Mouse (Mus musculus): Measurements from ENCODE around the gene Asap3. TPM values are rescaled to one million over a fixed set of nuclear protein-coding genes. Genes with fewer than 3 reads are reported as not detected.

The Asap3 gene
- total RNA-seq, 1 experiment = 4.7 TPM

DNA sequence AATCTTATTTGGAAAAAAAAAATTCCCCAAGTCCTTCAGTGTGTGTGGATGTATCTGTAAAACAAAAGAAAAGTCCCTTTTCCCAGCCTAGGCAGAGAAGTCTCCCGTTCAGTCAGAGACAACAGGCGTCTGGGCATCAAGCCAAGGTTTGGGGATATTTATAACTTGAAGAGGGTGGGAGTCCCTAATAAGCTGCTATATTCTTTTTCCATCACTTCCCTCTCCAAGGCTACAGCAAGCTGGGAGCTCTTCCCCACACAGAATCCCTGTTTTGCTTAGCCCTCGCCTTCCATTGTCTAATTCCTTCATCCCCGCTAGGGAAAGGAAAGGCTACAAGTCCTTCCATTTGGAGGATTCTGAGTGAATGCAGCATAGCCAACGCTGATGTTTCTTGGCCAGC is 78.3 kb downstream of the Asap3 start, which contains the start of gene Zfp46:
Zfp46 (plus strand) TSS at position 229 of the 400 bp plus-strand sequence.
- H3K4me1 ChIP-seq (ENCODE audit: control insufficient read depth in 2 of 2, insufficient read depth in 2 of 2, low read length in 2 of 2, poor library complexity in 1 of 2) = peaks cover 0 to 6% of the 10 kb centered on the region in 2 experiments; a peak in 2 of 4 replicates

DNA sequence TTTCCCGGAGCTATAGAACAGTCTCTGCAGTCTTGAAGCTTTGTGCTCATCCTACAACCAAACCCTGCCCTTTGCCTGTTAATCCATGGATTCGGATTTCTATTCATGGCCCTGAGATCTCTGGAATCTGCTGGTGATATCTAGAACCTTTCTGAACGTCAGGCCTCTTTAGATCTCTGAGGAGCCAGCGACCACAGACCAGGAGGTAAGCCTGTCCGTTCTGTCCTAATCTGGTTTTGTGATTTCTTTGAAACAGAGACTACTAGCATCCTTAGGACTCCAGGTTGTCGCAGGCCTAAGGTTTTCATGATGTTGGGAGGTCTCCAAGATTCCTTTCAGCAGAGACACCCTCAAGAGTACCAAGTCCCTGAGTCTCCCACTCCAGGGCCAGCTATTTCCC is 78.7 kb downstream of the Asap3 start:
- peak overlapping the region; percentile 19; the same call in 1 of the 2 replicates for H3K9ac ChIP-seq (ENCODE audit: insufficient read depth, low read depth, low read length, poor library complexity, severe bottlenecking)
- no peaks in the 10 kb centered on the region for H3K36me3 ChIP-seq (ENCODE audit: control insufficient read depth, insufficient read depth, low read length, poor library complexity, severe bottlenecking)
- DNase-seq (ENCODE audit: low read depth, low spot score) = no peak
- in situ Hi-C loops (cut with MboI; ENCODE audit: low sequenced_read_pairs in 2 of 2, unreplicated experiment in 2 of 2) = no loop called here
- no peak overlapping the region for H3K27ac ChIP-seq (ENCODE audit: insufficient read depth, low read depth, low read length, poor library complexity, severe bottlenecking)
- peaks cover 0 to 6% of the 10 kb centered on the region in 2 experiments; a peak in 2 of 4 replicates for H3K4me1 ChIP-seq (ENCODE audit: control insufficient read depth in 2 of 2, insufficient read depth in 2 of 2, low read length in 2 of 2, poor library complexity in 1 of 2)
- H3K9me3 ChIP-seq (ENCODE audit: control insufficient read depth, insufficient read depth, low read depth, low read length) = no peaks in the 10 kb centered on the region
- peak overlapping the region; percentile 32 to 95; a peak in 3 of 4 replicates for H3K4me3 ChIP-seq (ENCODE audit: insufficient read depth in 1 of 2, low read depth in 1 of 2, low read length in 2 of 2, poor library complexity in 1 of 2, severe bottlenecking in 1 of 2)
- TF ChIP-seq ZNF384 (IDR thresholded peaks at IDR 0.05; ENCODE audit: low read depth, low read length) = no peak
- TF ChIP-seq CHD2 (IDR thresholded peaks at IDR 0.05; ENCODE audit: low read depth, low read length) = no peak

More for the DNA sequence above, 78.3 kb downstream of the Asap3 start, which contains the start of gene Zfp46:
- Histone ChIP-seq H3K9me3 (ENCODE audit: control insufficient read depth, insufficient read depth, low read depth, low read length) (no peaks in the 10 kb centered on the region), H3K27ac (ENCODE audit: insufficient read depth, low read depth, low read length, poor library complexity, severe bottlenecking) (peak within 1 kb of the TSS; percentile 23; the same call in 1 of the 2 replicates), H3K9ac (ENCODE audit: insufficient read depth, low read depth, low read length, poor library complexity, severe bottlenecking) (peak within 1 kb of the TSS; percentile 77; the same call in 1 of the 2 replicates), H3K4me3 (ENCODE audit: insufficient read depth in 1 of 2, low read depth in 1 of 2, low read length in 2 of 2, poor library complexity in 1 of 2, severe bottlenecking in 1 of 2) (peak within 1 kb of the TSS; percentile 74 to 95), H3K36me3 (ENCODE audit: control insufficient read depth, insufficient read depth, low read length, poor library complexity, severe bottlenecking) (no peaks in the 10 kb centered on the region)
- DNase-seq (ENCODE audit: low read depth, low spot score) = no peak
- TF ChIP-seq CHD2 (IDR thresholded peaks at IDR 0.05; ENCODE audit: low read depth, low read length) (no peak), MAFK (IDR thresholded peaks at IDR 0.05; ENCODE audit: insufficient read depth, low read depth, low read length) (no peak), ZC3H11A (IDR thresholded peaks at IDR 0.05; ENCODE audit: borderline replicate concordance, low read depth, low read length) (no peak), ZNF384 (IDR thresholded peaks at IDR 0.05; ENCODE audit: low read depth, low read length) (no peak), HCFC1 (IDR thresholded peaks at IDR 0.05; ENCODE audit: borderline replicate concordance, insufficient read depth, low read length) (no peak)
- in situ Hi-C loops (cut with MboI; ENCODE audit: low sequenced_read_pairs in 2 of 2, unreplicated experiment in 2 of 2) = no loop called here

DNA sequence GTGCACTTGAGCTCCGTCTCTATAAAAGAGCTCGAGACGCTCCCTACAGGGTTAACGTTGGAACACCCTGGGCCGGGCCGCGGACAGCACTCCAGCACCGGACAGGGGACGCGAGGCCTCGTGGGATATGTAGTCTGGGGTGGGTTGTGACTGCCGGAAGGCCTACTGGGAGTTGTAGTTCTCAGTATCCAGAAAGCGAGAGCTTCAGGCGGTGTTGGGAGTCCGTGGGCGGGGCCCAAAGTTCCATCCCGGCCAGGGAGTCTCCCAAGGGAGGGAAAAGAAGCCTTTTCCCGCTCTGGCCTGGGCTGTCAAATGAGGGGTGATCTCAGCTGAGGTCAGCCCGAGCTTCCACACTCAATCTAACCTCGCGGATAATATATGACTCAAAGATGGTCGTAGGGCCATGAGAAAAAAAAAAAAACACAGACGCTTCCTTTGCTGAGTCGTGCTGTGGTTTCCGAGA is 79.2 kb downstream of the Asap3 start:
- in situ Hi-C loops (cut with MboI; ENCODE audit: low sequenced_read_pairs in 2 of 2, unreplicated experiment in 2 of 2) = no loop called here
- DNase-seq (ENCODE audit: low read depth, low spot score) = peak; percentile 85
- Histone ChIP-seq H3K9ac (ENCODE audit: insufficient read depth, low read depth, low read length, poor library complexity, severe bottlenecking) (peak overlapping the region; percentile 77; the same call in 1 of the 2 replicates), H3K9me3 (ENCODE audit: control insufficient read depth, insufficient read depth, low read depth, low read length) (no peaks in the 10 kb centered on the region), H3K36me3 (ENCODE audit: control insufficient read depth, insufficient read depth, low read length, poor library complexity, severe bottlenecking) (no peaks in the 10 kb centered on the region), H3K4me1 (ENCODE audit: control insufficient read depth in 2 of 2, insufficient read depth in 2 of 2, low read length in 2 of 2, poor library complexity in 1 of 2) (peaks cover 0 to 6% of the 10 kb centered on the region in 2 experiments; a peak in 2 of 4 replicates), H3K27ac (ENCODE audit: insufficient read depth, low read depth, low read length, poor library complexity, severe bottlenecking) (peak overlapping the region; percentile 23; the same call in 1 of the 2 replicates), H3K4me3 (ENCODE audit: insufficient read depth in 1 of 2, low read depth in 1 of 2, low read length in 2 of 2, poor library complexity in 1 of 2, severe bottlenecking in 1 of 2) (peak overlapping the region; percentile 74 to 95)
- 0 out of 2 replicates have a peak, but pooled peaks have one; percentile 15 for TF ChIP-seq CHD2 (IDR thresholded peaks at IDR 0.05; ENCODE audit: low read depth, low read length)
- peak; percentile 97 for TF ChIP-seq HCFC1 (IDR thresholded peaks at IDR 0.05; ENCODE audit: borderline replicate concordance, insufficient read depth, low read length)
- TF ChIP-seq ZC3H11A (IDR thresholded peaks at IDR 0.05; ENCODE audit: borderline replicate concordance, low read depth, low read length) = no peak
- no peak for TF ChIP-seq ZNF384 (IDR thresholded peaks at IDR 0.05; ENCODE audit: low read depth, low read length)
- TF ChIP-seq MAFK (IDR thresholded peaks at IDR 0.05; ENCODE audit: insufficient read depth, low read depth, low read length) = no peak

DNA sequence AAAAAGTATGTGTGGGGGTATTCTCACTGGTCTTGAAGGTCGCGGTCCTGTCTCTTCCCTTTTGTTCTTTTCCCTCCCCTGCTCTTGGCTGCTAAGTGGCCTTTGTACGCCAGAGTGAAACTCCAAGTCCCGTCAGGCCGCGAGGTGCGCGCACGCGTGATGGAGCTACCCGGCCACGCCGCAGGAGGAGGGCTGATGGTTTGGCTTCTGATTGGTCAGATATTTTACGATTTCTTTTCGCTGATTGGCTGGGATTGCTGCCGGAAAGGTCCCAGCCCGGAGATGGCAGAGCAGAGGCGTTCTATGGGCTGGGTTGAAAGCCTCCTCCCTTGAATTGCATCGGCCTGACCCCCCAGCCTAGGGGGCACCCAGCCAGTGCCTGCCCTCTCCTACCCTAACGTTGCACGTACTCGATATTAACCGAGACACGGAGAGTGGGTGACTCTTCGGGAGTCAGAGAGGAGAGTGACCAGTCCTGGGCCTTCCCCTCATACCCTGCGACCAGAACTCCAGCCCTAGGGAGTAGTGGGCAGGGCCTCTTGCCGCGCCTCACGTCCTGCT is 79.7 kb downstream of the Asap3 start:
- peak; percentile 92 for DNase-seq (ENCODE audit: low read depth, low spot score)
- Histone ChIP-seq H3K27ac (ENCODE audit: insufficient read depth, low read depth, low read length, poor library complexity, severe bottlenecking) (peak overlapping the region; percentile 23; the same call in 1 of the 2 replicates), H3K9ac (ENCODE audit: insufficient read depth, low read depth, low read length, poor library complexity, severe bottlenecking) (peak overlapping the region; percentile 80), H3K4me3 (ENCODE audit: insufficient read depth in 1 of 2, low read depth in 1 of 2, low read length in 2 of 2, poor library complexity in 1 of 2, severe bottlenecking in 1 of 2) (peak overlapping the region; percentile 74 to 95), H3K4me1 (ENCODE audit: control insufficient read depth in 2 of 2, insufficient read depth in 2 of 2, low read length in 2 of 2, poor library complexity in 1 of 2) (peaks cover 0 to 7% of the 10 kb centered on the region in 2 experiments; a peak in 2 of 4 replicates), H3K36me3 (ENCODE audit: control insufficient read depth, insufficient read depth, low read length, poor library complexity, severe bottlenecking) (no peaks in the 10 kb centered on the region; the same call in 1 of the 2 replicates), H3K9me3 (ENCODE audit: control insufficient read depth, insufficient read depth, low read depth, low read length) (no peaks in the 10 kb centered on the region)
- in situ Hi-C loops (cut with MboI; ENCODE audit: low sequenced_read_pairs in 2 of 2, unreplicated experiment in 2 of 2) = no loop called here
- TF ChIP-seq ZNF384 (IDR thresholded peaks at IDR 0.05; ENCODE audit: low read depth, low read length) = no peak
- TF ChIP-seq ZC3H11A (IDR thresholded peaks at IDR 0.05; ENCODE audit: borderline replicate concordance, low read depth, low read length) = no peak
- no peak for TF ChIP-seq MAFK (IDR thresholded peaks at IDR 0.05; ENCODE audit: insufficient read depth, low read depth, low read length)
- peak; percentile 84 for TF ChIP-seq HCFC1 (IDR thresholded peaks at IDR 0.05; ENCODE audit: borderline replicate concordance, insufficient read depth, low read length)
- TF ChIP-seq CHD2 (IDR thresholded peaks at IDR 0.05; ENCODE audit: low read depth, low read length) = peak; percentile 52; the same call in 1 of the 2 replicates
